Mouse (Mus musculus): ENCODE results near the gene Gnb5. TPM values are rescaled to one million over a fixed set of nuclear protein-coding genes. Genes with fewer than 3 reads are reported as not detected.

The Gnb5 gene
- polyA plus RNA-seq, 1 experiment from 2014 or later: 16.1 TPM

GRCm38 (mm10) chr9:75348066-75348465 is 42.0 kb downstream of the Gnb5 start:
- Histone ChIP-seq H3K27ac (replicated peaks) (no peak overlapping the region), H3K4me3 (ENCODE audit: low read depth, low read length) (no peak overlapping the region), H3K27me3 (ENCODE audit: control insufficient read depth, insufficient read depth, low read length) (no peaks in the 10 kb centered on the region), H3K9ac (ENCODE audit: low read length) (no peak overlapping the region), H3K4me2 (replicated peaks; ENCODE audit: low read depth) (no peak overlapping the region), H3K9me3 (ENCODE audit: control insufficient read depth, low read length) (no peaks in the 10 kb centered on the region), H3K36me3 (ENCODE audit: control insufficient read depth, insufficient read depth, low read length) (no peaks in the 10 kb centered on the region), H3K4me1 (replicated peaks; ENCODE audit: control insufficient read depth, insufficient read depth) (no peaks in the 10 kb centered on the region)
- DNase-seq (ENCODE audit: low spot score): no peak
- TF ChIP-seq CTCF (IDR thresholded peaks at IDR 0.05; ENCODE audit: low read depth) (no peak), EP300 (optimal IDR thresholded peaks at IDR 0.05) (no peak)
- no peak for ATAC-seq (ENCODE audit: low FRiP score, low TSS enrichment)
- 92% methylated on average over 17 of the region's 17 CpGs for WGBS

GRCm38 (mm10) chr9:75348641-75349040 is 42.6 kb downstream of the Gnb5 start:
- H3K27ac ChIP-seq (replicated peaks): no peak overlapping the region
- no peak overlapping the region for H3K4me3 ChIP-seq (ENCODE audit: low read depth, low read length)
- no peaks in the 10 kb centered on the region for H3K4me1 ChIP-seq (replicated peaks; ENCODE audit: control insufficient read depth, insufficient read depth)
- no peak for TF ChIP-seq EP300 (optimal IDR thresholded peaks at IDR 0.05)
- no peak overlapping the region for H3K4me2 ChIP-seq (replicated peaks; ENCODE audit: low read depth)
- no peaks in the 10 kb centered on the region for H3K9me3 ChIP-seq (ENCODE audit: control insufficient read depth, low read length)
- 84% methylated on average over 3 of the region's 3 CpGs for WGBS
- no peaks in the 10 kb centered on the region for H3K27me3 ChIP-seq (ENCODE audit: control insufficient read depth, insufficient read depth, low read length)
- no peak for ATAC-seq (ENCODE audit: low FRiP score, low TSS enrichment)
- H3K36me3 ChIP-seq (ENCODE audit: control insufficient read depth, insufficient read depth, low read length): no peaks in the 10 kb centered on the region
- no peak for DNase-seq (ENCODE audit: low spot score)
- H3K9ac ChIP-seq (ENCODE audit: low read length): no peak overlapping the region

GRCm38 (mm10) chr9:75353094-75353493 is 47.0 kb downstream of the Gnb5 start:
- H3K4me1 ChIP-seq (replicated peaks; ENCODE audit: control insufficient read depth, insufficient read depth): no peaks in the 10 kb centered on the region
- no peak overlapping the region for H3K4me2 ChIP-seq (replicated peaks; ENCODE audit: low read depth)
- no peaks in the 10 kb centered on the region for H3K27me3 ChIP-seq (ENCODE audit: control insufficient read depth, insufficient read depth, low read length)
- DNase-seq (ENCODE audit: low spot score): no peak
- no peak overlapping the region for H3K9ac ChIP-seq (ENCODE audit: low read length)
- H3K36me3 ChIP-seq (ENCODE audit: control insufficient read depth, insufficient read depth, low read length): no peaks in the 10 kb centered on the region
- H3K27ac ChIP-seq (replicated peaks): peak overlapping the region; percentile 78
- H3K4me3 ChIP-seq (ENCODE audit: low read depth, low read length): no peak overlapping the region
- TF ChIP-seq EP300 (optimal IDR thresholded peaks at IDR 0.05) (no peak), CTCF (IDR thresholded peaks at IDR 0.05; ENCODE audit: low read depth) (no peak)
- 54% methylated on average over 8 of the region's 8 CpGs for WGBS
- ATAC-seq (ENCODE audit: low FRiP score, low TSS enrichment): peak; percentile 61; the same call in 1 of the 2 replicates
- H3K9me3 ChIP-seq (ENCODE audit: control insufficient read depth, low read length): no peaks in the 10 kb centered on the region

- WGBS: 78% methylated on average over 4 of the region's 4 CpGs
- no peaks in the 10 kb centered on the region for H3K4me1 ChIP-seq (replicated peaks; ENCODE audit: control insufficient read depth, insufficient read depth)
- no peaks in the 10 kb centered on the region for H3K9me3 ChIP-seq (ENCODE audit: control insufficient read depth, low read length)
- no peaks in the 10 kb centered on the region for H3K36me3 ChIP-seq (ENCODE audit: control insufficient read depth, insufficient read depth, low read length)
- TF ChIP-seq CTCF (IDR thresholded peaks at IDR 0.05; ENCODE audit: low read depth): no peak
- TF ChIP-seq EP300 (optimal IDR thresholded peaks at IDR 0.05): no peak
- no peaks in the 10 kb centered on the region for H3K27me3 ChIP-seq (ENCODE audit: control insufficient read depth, insufficient read depth, low read length)
- H3K4me3 ChIP-seq (ENCODE audit: low read depth, low read length): no peak overlapping the region
- ATAC-seq (ENCODE audit: low FRiP score, low TSS enrichment) (no peak), DNase-seq (ENCODE audit: low spot score) (no peak)
- H3K27ac ChIP-seq (replicated peaks): no peak overlapping the region
- no peak overlapping the region for H3K4me2 ChIP-seq (replicated peaks; ENCODE audit: low read depth)
- no peak overlapping the region for H3K9ac ChIP-seq (ENCODE audit: low read length)
Observed at GRCm38 (mm10) chr9:75355783-75356182, 49.7 kb downstream of the Gnb5 start.

- Histone ChIP-seq H3K4me2 (replicated peaks; ENCODE audit: low read depth) (no peak overlapping the region), H3K4me1 (replicated peaks; ENCODE audit: control insufficient read depth, insufficient read depth) (no peaks in the 10 kb centered on the region), H3K9me3 (ENCODE audit: control insufficient read depth, low read length) (no peaks in the 10 kb centered on the region), H3K9ac (ENCODE audit: low read length) (no peak overlapping the region), H3K4me3 (ENCODE audit: low read depth, low read length) (no peak overlapping the region), H3K27ac (replicated peaks) (no peak overlapping the region), H3K36me3 (ENCODE audit: control insufficient read depth, insufficient read depth, low read length) (no peaks in the 10 kb centered on the region), H3K27me3 (ENCODE audit: control insufficient read depth, insufficient read depth, low read length) (no peaks in the 10 kb centered on the region)
- DNase-seq (ENCODE audit: low spot score) (no peak), ATAC-seq (ENCODE audit: low FRiP score, low TSS enrichment) (no peak)
- no peak for TF ChIP-seq CTCF (IDR thresholded peaks at IDR 0.05; ENCODE audit: low read depth)
- no peak for TF ChIP-seq EP300 (optimal IDR thresholded peaks at IDR 0.05)
- 68% methylated on average over 9 of the region's 9 CpGs for WGBS
Observed at GRCm38 (mm10) chr9:75357087-75357654, 51.1 kb downstream of the Gnb5 start.

GRCm38 (mm10) chr9:75361699-75362098 is 55.6 kb downstream of the Gnb5 start:
- Histone ChIP-seq H3K36me3 (ENCODE audit: control insufficient read depth, insufficient read depth, low read length) (no peaks in the 10 kb centered on the region), H3K4me1 (replicated peaks; ENCODE audit: control insufficient read depth, insufficient read depth) (no peaks in the 10 kb centered on the region), H3K4me2 (replicated peaks; ENCODE audit: low read depth) (no peak overlapping the region), H3K9ac (ENCODE audit: low read length) (no peak overlapping the region), H3K4me3 (ENCODE audit: low read depth, low read length) (no peak overlapping the region), H3K27ac (replicated peaks) (no peak overlapping the region), H3K27me3 (ENCODE audit: control insufficient read depth, insufficient read depth, low read length) (no peaks in the 10 kb centered on the region), H3K9me3 (ENCODE audit: control insufficient read depth, low read length) (no peaks in the 10 kb centered on the region)
- WGBS: 21% methylated on average over 5 of the region's 5 CpGs
- TF ChIP-seq EP300 (optimal IDR thresholded peaks at IDR 0.05) (no peak), CTCF (IDR thresholded peaks at IDR 0.05; ENCODE audit: low read depth) (peak; percentile 90)
- ATAC-seq (ENCODE audit: low FRiP score, low TSS enrichment) (peak; percentile 82), DNase-seq (ENCODE audit: low spot score) (peak; percentile 80)

Measured in stomach, postnatal 0 days (tissue).